Mouse (Mus musculus) midbrain, embryonic 10.5 days (tissue): ENCODE measurements at regions not wholly inside any gene's neighbourhood (a gene's known extent, or its start where the extent isn't known, plus 50 kb on each side); places are given as distances from the start of the nearest gene placed in this dataset.

Source experiments
- DNase-seq: peaks from one replicate; pipeline ENCODE4 v3.0.0-alpha.2; 2017; ENCODE audit warnings: low spot score
- H3K27ac ChIP-seq: fragments of 300-500 bp; sonication (generic); replicated peaks from 2 replicates; pipeline ENCODE4 v1.5.1; 2016; ENCODE audit warnings: mild to moderate bottlenecking
- H3K27me3 ChIP-seq: fragments of 300-500 bp; sonication (generic); 2 replicates; pipeline ENCODE4 v1.6.1; 2016; ENCODE audit warnings: low read depth, mild to moderate bottlenecking; ENCODE audit not compliant: poor library complexity, severe bottlenecking
- H3K36me3 ChIP-seq: fragments of 300-500 bp; sonication (generic); 2 replicates; pipeline ENCODE4 v1.6.1; 2016; ENCODE audit warnings: mild to moderate bottlenecking, moderate library complexity
- H3K4me1 ChIP-seq: fragments of 300-500 bp; sonication (generic); 2 replicates; pipeline ENCODE4 v1.6.1; 2016
- H3K4me3 ChIP-seq: fragments of 300-500 bp; sonication (generic); 2 replicates; pipeline ENCODE4 v1.5.1; 2016; ENCODE audit warnings: mild to moderate bottlenecking, moderate library complexity
- H3K9me3 ChIP-seq: fragments of 300-500 bp; sonication (generic); replicated peaks from 2 replicates; pipeline ENCODE4 v1.6.1; 2016; ENCODE audit warnings: mild to moderate bottlenecking
- WGBS: fragments of 180-500 bp; shearing (Covaris S2); methylation state at CpG from one replicate; pipeline ENCODE4 v1.1.7; 2016; 5-methylcytosine and 5-hydroxymethylcytosine counted together

DNA sequence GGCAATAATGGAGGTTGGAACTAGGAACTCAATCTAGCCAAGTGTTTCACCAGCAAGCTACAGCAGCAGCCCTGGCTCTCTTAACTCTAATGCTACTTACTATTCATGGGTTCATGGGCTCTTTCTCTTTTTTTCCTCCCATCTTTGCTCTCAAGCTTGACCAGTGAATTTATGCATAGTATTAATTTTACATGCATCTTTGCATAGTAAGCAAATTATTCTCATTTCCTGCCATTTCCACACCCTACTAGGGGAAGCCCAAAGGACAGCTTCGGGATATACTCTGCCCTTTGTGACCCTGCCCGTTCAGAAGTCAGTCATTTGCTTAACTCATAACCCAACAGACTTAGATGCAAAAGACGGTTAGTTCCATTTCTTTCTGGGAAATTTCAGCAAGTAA, 153.2 kb downstream of the Qrsl1 start:
- 88% methylated on average over 3 of the region's 3 CpGs for WGBS
- Histone ChIP-seq H3K4me1 (peaks cover 7% of the 10 kb centered on the region), H3K36me3 (no peaks in the 10 kb centered on the region), H3K27me3 (no peaks in the 10 kb centered on the region), H3K27ac (no peak overlapping the region), H3K4me3 (no peak overlapping the region), H3K9me3 (no peaks in the 10 kb centered on the region)
- DNase-seq: no peak

DNA sequence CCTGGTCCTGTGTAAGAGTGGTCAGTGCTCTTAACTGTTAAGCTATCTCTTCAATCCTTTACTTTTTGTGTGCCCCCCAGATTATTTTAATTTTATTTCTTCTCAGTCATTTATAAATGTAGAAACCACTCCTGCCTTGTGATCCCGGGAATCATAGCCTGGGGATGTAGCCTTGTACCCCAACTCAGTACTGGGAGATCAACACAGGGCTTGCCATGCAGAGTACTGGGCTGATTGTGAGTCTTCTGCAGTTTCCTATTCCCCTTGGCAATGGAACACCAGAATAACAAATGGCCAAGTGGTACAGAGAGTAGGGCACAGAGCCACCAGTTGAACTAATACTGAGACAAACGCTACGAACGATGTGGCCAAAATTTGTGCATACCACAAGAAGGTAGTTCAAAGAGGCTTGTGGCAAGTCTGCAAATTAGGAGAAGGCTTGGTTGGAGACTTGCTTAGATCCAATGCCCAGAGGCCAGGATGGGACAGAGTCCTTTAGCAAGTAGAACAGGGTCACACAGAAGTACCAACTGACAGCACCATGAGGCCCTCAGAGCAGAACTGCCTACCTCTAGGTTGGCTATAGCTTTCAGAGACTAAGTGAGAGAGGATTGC, 151.9 kb downstream of the Qrsl1 start:
- H3K9me3 ChIP-seq: no peaks in the 10 kb centered on the region
- no peak for DNase-seq
- peaks cover 6% of the 10 kb centered on the region for H3K4me1 ChIP-seq
- no peaks in the 10 kb centered on the region for H3K27me3 ChIP-seq
- 95% methylated on average over 4 of the region's 4 CpGs for WGBS
- no peak overlapping the region for H3K4me3 ChIP-seq
- H3K36me3 ChIP-seq: no peaks in the 10 kb centered on the region
- H3K27ac ChIP-seq: no peak overlapping the region

DNA sequence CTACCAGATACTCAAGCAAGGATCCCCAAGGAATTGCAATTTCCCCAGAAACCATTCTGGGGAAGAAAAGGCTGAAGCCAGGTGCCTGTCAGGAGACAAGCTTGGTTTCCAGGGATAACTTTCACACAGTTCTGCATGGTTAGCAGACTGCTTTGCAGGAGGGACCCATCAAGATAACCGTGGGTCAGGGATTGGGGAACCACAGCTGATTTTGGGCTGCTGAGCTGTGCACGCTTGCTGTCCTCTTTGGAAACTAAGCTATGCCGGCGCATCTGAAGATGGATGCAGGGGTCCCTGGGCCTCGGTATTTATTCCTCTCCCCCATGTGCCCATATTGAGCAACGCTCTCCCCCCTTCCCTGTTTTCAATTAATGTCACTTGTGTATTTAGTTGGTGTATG, 151.1 kb downstream of the Qrsl1 start:
- H3K4me3 ChIP-seq: no peak overlapping the region
- H3K27me3 ChIP-seq: no peaks in the 10 kb centered on the region
- peaks cover 6% of the 10 kb centered on the region for H3K4me1 ChIP-seq
- H3K36me3 ChIP-seq: no peaks in the 10 kb centered on the region
- no peak overlapping the region for H3K27ac ChIP-seq
- no peaks in the 10 kb centered on the region for H3K9me3 ChIP-seq
- WGBS: 87% methylated on average over 6 of the region's 6 CpGs
- no peak for DNase-seq

DNA sequence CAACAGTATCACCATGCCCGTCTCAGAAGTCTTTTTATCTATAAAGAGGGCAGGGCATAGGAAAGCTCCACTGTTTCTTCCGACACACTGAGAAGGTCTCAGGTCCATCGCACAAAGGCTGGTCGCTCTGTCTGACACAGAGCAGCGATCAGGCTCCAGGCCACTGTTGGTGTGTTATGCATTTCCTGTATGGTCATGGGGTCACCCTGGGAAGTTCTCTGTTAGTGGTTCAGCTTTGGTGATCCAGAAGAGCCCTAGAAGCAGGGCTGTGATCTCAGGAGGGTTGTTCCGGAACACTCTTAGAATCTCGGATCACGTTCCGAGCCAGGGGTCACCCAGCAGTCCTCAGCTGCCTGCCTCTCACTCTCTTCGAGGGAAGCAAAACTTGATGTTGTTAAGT, 150.7 kb downstream of the Qrsl1 start:
- H3K4me1 ChIP-seq: peaks cover 6% of the 10 kb centered on the region
- no peaks in the 10 kb centered on the region for H3K36me3 ChIP-seq
- H3K4me3 ChIP-seq: no peak overlapping the region
- no peak overlapping the region for H3K27ac ChIP-seq
- DNase-seq: no peak
- H3K27me3 ChIP-seq: no peaks in the 10 kb centered on the region
- 83% methylated on average over 10 of the region's 10 CpGs for WGBS
- no peaks in the 10 kb centered on the region for H3K9me3 ChIP-seq

DNA sequence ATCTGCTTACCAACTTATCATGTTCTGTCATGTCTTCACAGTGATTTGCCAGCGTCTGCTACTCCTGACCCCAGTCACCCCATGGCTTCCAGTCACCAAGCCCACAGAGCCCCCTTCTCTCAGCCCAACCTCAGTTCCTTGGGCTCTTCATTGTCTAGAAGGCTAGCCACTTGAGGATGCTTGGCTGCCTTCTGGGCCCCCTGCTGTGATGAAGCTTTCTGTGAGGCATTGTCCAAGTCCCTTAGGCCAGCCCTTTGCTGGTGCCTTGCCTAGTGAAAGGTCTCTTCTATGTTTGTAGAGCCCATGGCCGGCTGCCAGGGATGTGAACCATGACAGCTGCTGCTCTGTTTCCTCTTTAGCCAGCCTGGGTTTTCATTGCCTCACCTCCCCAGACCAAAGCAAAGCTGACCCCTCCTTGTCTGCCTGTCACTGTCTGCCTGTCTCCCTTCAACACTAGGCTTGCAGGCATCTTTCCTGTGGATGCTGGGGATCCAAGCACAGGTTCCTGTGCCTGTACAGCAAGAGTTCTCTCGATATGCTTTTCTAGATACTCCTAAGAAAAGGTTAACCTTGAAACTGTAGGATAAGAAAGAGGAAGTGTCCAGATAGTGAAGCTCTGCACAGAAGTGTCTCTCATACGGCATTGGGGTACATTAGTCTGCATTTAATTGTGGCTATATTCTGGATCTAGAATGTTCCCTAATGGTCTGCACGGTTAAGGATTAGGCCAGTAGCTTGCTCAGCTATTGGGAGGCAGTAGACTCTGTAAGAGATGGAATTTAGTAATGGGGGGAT, 149.5 kb downstream of the Qrsl1 start:
- Histone ChIP-seq H3K36me3 (no peaks in the 10 kb centered on the region), H3K27me3 (no peaks in the 10 kb centered on the region), H3K27ac (peak overlapping the region; percentile 14; the same call in 1 of the 2 replicates), H3K4me3 (no peak overlapping the region), H3K9me3 (no peaks in the 10 kb centered on the region), H3K4me1 (peaks cover 6% of the 10 kb centered on the region)
- peak; percentile 42 for DNase-seq
- WGBS: 59% methylated on average over 5 of the region's 5 CpGs

DNA sequence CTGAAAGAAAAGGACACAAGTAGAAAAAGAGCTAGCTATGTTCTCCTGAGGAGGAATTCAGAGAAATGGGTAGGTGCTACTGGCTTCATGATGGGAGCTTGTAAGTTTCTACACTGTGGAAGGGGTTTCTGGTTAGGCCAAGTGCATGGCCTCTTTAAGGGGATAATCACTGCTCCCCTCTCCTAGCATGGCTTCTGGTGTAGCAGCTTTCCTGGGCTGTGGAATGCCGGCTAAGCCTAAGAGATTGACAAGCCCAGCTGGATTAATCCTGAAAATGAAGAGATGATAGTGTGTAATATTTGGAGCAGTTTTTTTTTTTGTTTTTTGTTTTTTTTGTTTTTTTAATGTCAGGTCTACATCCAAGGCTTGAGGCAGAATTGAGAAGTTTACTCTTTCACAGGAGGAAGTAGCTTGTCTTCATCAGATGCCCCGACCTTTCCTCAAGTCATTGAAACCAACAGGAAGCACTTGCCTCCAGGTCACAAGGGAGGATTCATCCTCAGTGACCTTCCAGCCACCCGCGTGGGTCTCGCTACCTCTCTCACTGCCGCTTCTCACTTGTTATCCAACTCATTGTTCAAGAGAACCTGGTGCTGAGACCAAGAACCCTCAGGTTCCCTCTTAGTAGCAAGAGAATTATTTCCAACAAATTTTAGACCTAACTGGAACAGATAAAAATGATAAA, 144.5 kb downstream of the Qrsl1 start:
- WGBS: 64% methylated on average over 6 of the region's 6 CpGs
- no peak overlapping the region for H3K27ac ChIP-seq
- DNase-seq: no peak

DNA sequence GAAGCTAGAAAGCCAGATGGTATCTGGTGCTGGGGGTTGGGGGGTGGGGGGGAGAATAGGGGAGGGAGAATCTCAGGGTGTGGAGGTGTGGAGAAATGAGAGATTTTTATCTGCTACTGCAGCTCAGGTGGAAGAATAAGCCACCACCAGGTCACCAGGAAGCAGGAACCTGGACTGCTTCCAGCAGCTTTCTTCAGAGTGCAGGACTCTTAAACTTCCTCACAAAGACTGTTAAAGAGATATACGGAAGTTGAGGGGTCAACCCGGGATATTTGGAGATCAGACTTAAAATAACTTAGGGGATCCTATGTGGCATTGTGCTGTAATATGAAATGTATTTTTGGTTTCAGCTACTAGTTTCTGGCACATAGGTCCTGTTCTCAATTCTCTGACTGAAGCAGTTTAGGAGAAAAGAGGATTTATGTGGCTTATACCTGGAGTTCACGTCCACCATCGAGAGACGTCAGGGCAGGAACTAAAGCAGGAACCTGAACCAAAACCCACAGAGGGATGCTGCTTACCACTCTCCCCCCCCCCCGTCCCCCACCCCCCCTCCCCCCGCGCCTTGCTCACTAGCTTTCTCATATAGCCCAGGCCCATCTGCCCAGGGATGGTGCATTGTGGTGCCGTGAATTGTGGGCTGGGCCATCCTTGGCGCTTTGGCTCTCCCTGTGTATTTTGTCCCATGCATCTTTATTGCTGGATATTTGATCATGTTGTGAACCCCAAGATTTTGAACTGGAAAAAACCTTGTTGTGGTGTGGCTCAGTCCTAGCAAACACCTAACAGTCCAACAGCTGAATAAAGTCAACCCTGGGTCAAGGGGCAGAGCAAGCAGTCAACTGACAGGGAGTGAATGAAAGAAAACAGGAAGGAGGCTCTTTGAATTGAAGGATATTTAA, 143.2 kb downstream of the Qrsl1 start:
- Histone ChIP-seq H3K36me3 (no peaks in the 10 kb centered on the region), H3K4me1 (no peaks in the 10 kb centered on the region), H3K27me3 (no peaks in the 10 kb centered on the region), H3K4me3 (no peak overlapping the region), H3K9me3 (no peaks in the 10 kb centered on the region), H3K27ac (no peak overlapping the region)
- 91% methylated on average over 10 of the region's 10 CpGs for WGBS
- no peak for DNase-seq

More for the DNA sequence above, 144.5 kb downstream of the Qrsl1 start:
- no peaks in the 10 kb centered on the region for H3K27me3 ChIP-seq
- no peaks in the 10 kb centered on the region for H3K36me3 ChIP-seq
- peaks cover 1% of the 10 kb centered on the region for H3K4me1 ChIP-seq
- no peaks in the 10 kb centered on the region for H3K9me3 ChIP-seq
- H3K4me3 ChIP-seq: no peak overlapping the region

DNA sequence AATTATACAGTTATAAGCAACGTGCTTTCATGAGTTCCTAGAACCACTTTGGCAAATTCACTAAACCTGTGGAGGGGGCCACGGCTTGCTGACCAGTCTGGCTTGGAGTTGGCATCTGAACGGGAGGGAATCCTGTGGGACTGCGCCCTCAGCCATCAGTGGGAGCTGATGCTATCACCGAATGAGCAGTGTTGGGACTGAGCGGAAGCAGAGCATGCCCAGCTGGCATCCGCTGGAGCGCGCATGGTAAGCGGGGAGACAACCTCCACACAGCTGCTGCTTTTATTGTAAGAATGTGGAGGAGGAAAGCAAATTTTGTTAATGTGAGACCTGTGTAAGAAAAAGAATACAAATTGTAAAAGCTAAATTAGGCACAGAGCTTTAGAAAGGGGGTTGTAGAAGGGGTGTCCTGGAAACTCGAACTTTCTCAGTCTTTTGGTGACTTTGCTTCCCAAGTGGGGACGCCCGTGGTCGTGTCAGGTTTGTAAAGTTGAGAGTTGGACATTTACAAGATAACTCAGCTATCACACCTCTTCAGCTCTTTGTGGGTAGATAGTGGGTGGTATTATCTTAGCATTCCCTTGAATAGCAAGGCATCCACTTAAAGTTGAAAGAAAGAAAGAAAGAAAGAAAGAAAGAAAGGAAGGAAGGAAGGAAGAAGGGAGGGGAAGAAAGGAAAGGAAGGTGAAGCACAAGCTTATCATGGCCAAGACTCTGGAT, 142.2 kb downstream of the Qrsl1 start:
- 87% methylated on average over 14 of the region's 14 CpGs for WGBS
- Histone ChIP-seq H3K27ac (no peak overlapping the region), H3K4me1 (no peaks in the 10 kb centered on the region), H3K4me3 (no peak overlapping the region), H3K27me3 (no peaks in the 10 kb centered on the region), H3K9me3 (no peaks in the 10 kb centered on the region), H3K36me3 (no peaks in the 10 kb centered on the region)
- no peak for DNase-seq

DNA sequence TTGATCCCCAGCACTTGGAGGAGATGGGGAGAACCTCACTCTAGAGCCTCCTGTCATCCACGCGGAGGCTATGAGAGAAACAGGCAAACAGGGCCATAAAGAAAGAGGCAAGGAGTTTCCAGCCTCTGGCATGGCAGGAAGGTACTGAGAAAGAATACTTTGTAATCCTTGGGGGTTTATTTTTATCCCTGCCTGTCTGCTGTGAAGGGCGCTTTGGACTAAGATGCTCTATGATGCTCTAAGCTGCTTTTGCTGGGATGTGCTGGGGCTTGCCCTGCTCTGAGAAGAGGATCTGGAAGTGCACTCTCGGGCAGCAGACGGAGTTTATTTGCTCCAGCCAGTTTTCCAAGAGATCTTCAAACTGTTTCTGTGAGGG, 141.7 kb downstream of the Qrsl1 start:
- H3K27me3 ChIP-seq: no peaks in the 10 kb centered on the region
- no peak for DNase-seq
- WGBS: 92% methylated on average over 5 of the region's 5 CpGs
- H3K36me3 ChIP-seq: no peaks in the 10 kb centered on the region
- H3K4me3 ChIP-seq: no peak overlapping the region
- no peak overlapping the region for H3K27ac ChIP-seq
- H3K9me3 ChIP-seq: no peaks in the 10 kb centered on the region
- no peaks in the 10 kb centered on the region for H3K4me1 ChIP-seq

DNA sequence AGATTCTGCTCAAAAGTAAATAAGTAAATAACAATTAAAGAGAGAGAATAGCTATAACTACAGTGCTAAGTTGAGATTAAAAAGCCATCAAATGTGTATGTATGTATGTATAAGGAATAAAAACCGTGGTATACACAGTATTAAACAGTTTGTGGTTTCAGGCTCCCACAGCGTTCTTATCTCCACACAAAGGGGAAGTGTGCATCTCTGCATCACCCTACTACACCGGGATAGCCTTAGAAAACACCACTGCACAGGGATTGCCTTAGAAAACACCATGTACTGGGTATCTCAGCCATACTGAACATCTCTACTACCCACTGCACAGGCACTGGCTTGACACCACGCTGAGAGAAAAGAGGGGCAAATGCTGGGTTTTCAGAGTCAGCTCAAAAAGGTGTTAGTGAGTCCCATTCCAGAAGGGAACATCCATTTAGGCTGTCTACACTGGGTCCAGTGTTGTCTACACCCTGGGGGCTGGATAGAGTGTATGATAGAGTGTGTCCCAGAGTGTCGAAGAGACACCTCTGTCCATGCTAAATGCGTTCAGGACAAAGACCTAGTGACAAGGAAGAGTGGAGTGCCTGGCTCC, 139.5 kb downstream of the Qrsl1 start:
- Histone ChIP-seq H3K36me3 (no peaks in the 10 kb centered on the region), H3K9me3 (no peaks in the 10 kb centered on the region), H3K27ac (no peak overlapping the region), H3K4me3 (no peak overlapping the region), H3K27me3 (no peaks in the 10 kb centered on the region), H3K4me1 (no peaks in the 10 kb centered on the region)
- no peak for DNase-seq
- WGBS: 85% methylated on average over 6 of the region's 6 CpGs

DNA sequence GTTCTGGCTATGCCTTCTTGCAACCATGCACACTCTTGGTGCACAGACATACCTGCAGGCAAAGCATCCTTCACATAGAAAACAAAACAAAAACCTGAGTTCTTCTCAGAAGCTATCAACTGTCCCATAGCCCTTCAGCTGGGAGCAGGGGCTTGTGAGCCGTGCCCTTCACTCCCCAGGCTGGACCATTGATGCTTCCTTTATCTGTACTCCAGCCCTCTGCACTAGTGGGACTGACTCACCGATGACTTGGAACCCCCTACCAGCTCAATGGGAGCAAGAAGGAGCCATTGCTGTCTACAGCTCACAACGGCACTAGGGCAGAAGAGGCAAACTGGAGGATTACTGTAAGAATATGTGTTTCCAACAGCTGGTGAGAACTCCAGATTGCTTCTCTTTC, 137.0 kb downstream of the Qrsl1 start:
- DNase-seq: no peak
- WGBS: 91% methylated on average over 3 of the region's 3 CpGs

DNA sequence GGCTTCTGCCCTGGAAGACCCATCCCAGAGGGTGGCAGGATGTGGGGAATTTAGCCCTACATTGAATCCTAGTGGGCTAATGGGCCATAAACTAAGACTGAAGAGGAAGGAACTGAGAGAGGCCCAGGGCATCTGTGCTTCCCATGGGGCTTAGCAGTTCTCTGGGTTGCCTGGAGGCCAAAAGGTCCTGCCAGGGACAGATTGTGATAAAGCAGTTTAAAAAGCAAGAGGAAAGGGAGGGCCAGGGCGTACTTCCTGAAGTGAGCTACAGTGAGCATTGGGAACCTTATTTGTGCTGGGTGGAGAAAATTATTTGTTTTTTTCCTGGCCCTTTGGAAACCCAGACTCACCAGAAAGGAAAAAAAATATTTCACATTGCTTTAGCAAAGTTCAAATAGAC, 136.3 kb downstream of the Qrsl1 start:
- Histone ChIP-seq H3K27me3 (no peaks in the 10 kb centered on the region), H3K9me3 (no peaks in the 10 kb centered on the region), H3K27ac (no peak overlapping the region), H3K4me1 (no peaks in the 10 kb centered on the region), H3K36me3 (no peaks in the 10 kb centered on the region), H3K4me3 (no peak overlapping the region)
- WGBS: 96% methylated on average over 1 of the region's 1 CpGs
- DNase-seq: no peak

More for the DNA sequence above, 137.0 kb downstream of the Qrsl1 start:
- Histone ChIP-seq H3K27me3 (no peaks in the 10 kb centered on the region), H3K27ac (no peak overlapping the region), H3K9me3 (no peaks in the 10 kb centered on the region), H3K4me1 (no peaks in the 10 kb centered on the region), H3K36me3 (no peaks in the 10 kb centered on the region), H3K4me3 (no peak overlapping the region)
